Mouse (Mus musculus): ENCODE results near the gene Rpl36al. TPM values are rescaled to one million over a fixed set of nuclear protein-coding genes. Genes with fewer than 3 reads are reported as not detected.

Gene Rpl36al
- 387 TPM for polyA plus RNA-seq (2017; shearing (Covaris generic))

DNA sequence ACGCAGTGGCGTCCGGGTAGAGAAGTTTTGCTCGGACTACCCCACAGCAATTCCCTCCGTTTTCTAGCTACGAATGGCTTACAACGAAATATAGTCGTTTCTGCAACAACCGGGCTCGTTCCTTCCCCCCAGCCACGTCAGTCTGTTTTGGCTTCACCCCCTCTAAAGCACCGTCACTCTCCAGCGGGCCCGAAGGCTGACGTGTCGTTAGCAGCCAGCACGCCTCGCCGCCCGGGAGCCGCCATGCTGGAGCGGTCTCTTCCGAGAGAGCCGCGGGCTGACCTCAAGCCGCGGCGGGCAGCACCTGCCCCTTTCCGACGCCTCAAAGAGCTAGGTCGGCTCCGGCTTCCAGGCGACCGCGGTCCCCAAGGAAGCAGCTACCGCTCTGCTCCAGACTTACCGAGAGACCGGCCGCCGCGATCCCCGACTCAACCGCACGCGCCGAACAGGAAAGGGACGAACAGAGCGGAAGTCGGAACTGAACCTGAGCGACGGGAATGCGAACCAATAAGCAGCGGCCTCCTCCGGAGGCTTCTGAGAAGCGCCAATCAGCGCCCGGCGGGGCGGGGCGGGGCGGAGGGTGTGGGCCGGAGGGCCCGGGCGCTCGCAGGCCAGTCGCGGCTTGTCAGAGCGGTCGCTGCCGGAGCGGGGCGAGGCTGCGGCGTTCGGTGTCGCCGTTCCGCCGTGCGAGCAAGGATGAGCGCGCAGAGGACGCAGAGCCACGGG, at the start of gene Rpl36al, which contains the start of gene Mgat2:
TSS of gene Rpl36al (minus strand) at position 501 of the 726 bp plus-strand sequence.
TSS of gene Mgat2 (plus strand) at position 575 of the 726 bp plus-strand sequence.

DNA sequence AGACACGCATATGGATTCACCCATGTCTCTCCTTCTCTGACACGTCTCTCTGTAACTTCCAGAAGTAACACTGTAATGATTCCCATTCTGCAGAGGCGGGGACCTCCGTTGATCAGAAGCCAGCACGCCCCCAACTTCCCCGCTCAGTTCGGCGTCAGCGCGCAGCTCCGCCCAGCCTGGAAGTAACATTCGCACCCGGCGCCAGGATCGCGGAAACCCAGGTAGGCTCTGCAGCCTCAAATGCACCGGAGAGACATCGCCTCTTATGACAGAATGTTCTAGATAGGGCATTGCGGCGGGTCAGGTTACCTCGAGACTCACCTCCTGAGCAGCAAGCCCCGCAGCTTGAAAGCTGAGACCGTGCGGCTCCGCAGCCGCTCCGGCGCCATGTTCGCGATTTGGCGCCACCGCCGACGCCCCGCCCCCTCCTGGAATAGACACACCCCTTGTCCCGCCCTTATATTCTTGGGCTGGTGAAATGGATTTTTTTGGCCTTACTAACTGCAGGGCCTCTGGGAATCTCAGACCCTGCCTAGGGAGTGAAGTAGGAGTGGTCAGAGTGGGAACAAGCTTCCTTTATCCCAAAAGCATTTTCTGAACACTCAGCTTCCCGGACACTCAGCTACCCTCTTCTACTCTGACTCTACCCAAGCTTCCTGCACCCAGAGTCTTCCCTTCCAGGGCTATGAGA, 44.0 kb upstream of the Rpl36al start, which contains the start of gene Pole2:
TSS of gene Pole2 (minus strand) at position 420 of the 691 bp plus-strand sequence.

DNA sequence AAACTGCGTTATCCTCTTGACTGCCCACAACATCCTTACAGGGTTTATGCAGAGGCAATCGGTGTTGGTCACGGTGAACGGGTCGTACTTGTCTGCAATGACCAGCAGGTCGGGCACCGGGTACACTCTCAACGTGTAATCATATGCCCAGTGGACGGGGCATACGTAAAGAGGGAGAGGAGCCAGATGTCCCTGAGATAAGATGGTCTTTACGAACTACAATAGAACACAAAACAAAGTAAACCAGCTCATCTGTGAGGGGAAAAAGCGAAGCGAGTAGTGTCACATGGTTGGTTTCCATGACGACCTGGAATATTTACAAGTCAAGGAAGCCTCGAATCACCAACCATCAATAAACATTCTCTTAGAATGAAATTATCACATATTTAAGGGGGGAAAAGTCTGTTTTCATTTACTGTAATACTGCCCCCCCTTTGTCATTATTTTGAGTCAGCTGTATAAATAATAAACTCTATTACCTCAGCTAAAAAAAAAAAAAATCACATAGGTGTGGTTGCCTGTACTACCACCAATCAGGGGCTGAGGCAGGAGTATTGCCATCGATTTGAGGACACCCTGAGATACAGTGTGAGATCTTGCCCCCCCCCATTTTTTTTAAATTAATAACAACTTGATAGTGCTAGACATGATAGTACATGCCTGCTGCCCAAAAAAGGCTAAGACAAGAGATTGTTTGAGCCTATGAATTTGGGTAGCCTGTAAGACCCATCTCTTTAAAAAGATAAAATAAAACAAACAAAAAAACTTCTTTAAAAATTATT, 20.4 kb upstream of the Rpl36al start, which contains the start of gene Gm49384:
TSS of gene Gm49384 (minus strand) at position 216 of the 782 bp plus-strand sequence.

DNA sequence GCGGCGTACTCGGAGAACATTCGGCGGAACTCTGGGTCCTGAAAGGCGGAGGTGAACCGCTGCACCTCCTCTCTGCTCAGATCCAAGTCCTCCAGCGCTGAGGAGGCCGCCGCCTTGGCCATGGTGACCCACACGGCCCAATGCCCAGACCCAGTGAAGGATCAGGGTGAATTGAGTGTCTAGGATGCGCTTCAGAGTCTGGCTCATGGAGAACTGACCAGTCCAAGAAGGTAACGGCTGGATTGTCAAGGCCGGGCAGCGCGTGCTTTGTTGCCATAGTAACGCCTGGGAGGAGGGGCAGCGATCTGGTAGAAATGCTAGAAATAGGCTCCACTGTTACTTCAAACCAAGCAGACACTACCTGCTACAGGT, 14.3 kb upstream of the Rpl36al start, which contains the start of gene Dnaaf2:
TSS of gene Dnaaf2 (minus strand) at position 266 of the 372 bp plus-strand sequence.

DNA sequence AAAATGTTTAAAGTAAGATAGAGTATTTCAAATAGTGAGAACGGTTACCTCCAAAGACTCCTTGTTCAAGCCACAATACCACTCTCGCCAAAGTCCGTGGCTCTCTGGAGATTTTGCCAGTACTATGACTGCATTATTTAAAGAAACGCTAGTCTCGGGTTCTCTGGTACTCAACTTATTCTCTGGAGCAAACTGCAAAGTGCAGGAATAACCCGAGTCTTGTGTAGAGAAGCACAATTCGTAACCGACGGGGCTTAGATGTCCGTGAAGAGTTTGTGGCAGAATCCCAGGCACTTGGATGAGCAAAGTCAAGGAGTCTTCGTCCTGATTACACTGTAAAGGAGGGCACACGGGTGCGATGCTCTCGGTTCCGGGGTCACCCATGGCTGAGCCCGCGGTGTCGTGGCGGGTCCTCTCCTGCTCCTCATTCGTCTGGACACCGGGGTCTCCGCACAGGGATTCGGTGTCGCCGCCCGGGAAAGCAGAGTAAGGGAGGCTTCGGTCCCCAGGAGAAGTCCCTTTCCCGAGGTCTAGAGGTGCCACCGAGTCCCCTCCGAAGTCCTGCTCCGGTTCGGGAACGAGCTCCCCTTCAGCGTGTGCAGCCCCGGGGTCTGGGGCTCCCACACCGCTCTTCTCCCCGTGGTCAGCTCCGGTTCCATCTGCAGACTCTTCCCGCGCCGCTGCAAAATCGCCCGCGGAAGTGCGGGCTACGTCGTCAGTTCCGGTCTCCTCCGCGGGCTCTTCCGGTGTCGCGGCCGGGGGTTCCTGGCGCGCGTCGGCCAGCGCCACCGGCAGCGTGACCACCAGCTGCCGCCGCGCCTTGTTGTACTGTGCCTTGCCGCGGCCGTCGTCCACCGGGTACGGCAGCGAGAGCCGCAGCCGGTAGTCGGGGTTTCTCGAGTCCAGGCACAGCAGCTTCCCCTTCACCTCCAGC, 12.8 kb upstream of the Rpl36al start, which contains the start of gene Gm49383:
TSS of gene Gm49383 (minus strand) at position 661 of the 934 bp plus-strand sequence.

DNA sequence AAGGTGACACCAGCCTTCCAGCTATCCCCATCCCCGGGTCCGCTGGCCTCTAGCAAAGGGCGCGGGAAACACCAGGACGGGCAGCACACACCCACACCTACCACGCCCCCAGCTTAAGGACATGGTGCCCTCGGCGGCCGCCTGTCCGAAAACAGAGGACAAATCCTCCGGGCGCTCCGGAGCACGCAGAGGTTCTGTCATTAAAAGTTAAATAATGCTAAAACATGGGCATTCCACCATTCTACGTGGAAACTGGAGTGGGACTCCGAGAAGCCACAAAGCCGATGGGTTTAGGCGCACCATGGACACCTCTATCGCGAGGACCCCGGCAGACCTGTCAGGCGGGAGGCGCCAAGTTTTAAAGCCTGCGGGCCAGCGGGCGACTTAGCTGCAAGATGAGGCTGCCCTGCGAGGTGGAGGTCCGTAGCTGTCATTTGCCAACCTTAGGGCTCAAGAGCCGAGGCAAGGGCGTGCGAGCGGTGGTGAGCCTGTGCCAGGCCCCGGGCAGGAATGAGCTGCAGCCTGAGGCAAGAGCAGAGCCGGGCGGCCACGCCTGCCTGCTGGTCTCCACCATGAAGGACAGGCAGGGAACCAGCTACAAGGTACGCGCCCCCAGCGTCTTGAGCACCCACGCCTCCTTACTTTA, 15.3 kb downstream of the Rpl36al start, which contains the start of gene Lrr1:
TSS of gene Lrr1 (plus strand) at position 354 of the 646 bp plus-strand sequence.

DNA sequence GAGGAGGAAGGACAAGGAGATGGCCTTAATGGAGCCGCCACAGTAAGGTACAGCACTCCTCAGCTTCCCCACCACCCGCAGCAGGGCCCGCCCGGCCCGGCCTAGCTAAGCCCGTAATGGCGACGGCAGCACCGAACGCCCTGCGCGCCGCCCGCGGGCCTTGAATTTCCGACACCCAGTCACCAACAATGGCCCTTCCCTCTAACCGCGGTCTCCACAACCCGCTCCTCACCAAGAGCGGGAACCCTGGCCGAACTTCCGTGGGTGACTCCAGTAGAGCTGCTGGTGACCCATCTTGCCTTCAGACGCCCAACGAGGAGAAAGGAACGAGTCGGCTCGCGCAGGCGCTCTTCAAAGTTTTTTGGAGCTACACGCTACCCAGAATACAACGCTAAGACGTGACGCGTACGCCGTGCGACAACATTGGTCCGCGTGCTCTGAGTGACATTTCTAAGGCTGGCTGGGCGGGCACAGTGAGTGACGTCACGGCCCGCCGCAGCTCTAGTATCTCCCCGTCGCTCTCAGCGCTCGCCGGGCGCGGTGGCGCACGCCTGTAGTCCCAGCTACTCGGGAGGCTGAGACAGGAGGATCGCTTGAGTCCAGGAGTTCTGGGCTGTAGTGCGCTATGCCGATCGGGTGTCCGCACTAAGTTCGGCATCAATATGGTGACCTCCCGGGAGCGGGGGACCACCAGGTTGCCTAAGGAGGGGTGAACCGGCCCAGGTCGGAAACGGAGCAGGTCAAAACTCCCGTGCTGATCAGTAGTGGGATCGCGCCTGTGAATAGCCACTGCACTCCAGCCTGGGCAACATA, 24.9 kb downstream of the Rpl36al start, which contains the start of gene Rps29:
TSS of gene Rps29 (minus strand) at position 422 of the 813 bp plus-strand sequence.

Other genes starting within 250 kb of the Rpl36al start
- gene Rps29, start 24.9 kb downstream of the Rpl36al start, polyA plus RNA-seq (2017; shearing (Covaris generic)) = 1,962 TPM
- 0.73 TPM for gene Lrr1, start 15.3 kb downstream of the Rpl36al start, polyA plus RNA-seq (2017; shearing (Covaris generic))
- gene Mgat2, start 74 bp upstream of the Rpl36al start, polyA plus RNA-seq (2017; shearing (Covaris generic)) = 79.7 TPM
- gene Gm49383, start 13.0 kb upstream of the Rpl36al start, polyA plus RNA-seq (2017; shearing (Covaris generic)) = 15.1 TPM
- gene Dnaaf2, start 14.3 kb upstream of the Rpl36al start, polyA plus RNA-seq (2017; shearing (Covaris generic)) = 8.3 TPM
- gene Gm49384, start 20.2 kb upstream of the Rpl36al start, polyA plus RNA-seq (2017; shearing (Covaris generic)) = 17.8 TPM
- gene Pole2, start 44.1 kb upstream of the Rpl36al start, polyA plus RNA-seq (2017; shearing (Covaris generic)) = 8.8 TPM
- gene Klhdc1, start 57.1 kb upstream of the Rpl36al start, polyA plus RNA-seq (2017; shearing (Covaris generic)) = 40.0 TPM
- gene Klhdc2, start 112.6 kb upstream of the Rpl36al start, polyA plus RNA-seq (2017; shearing (Covaris generic)) = 59.0 TPM
- gene Nemf, start 173.1 kb upstream of the Rpl36al start, polyA plus RNA-seq (2017; shearing (Covaris generic)) = 123 TPM
- gene Arf6, start 188.1 kb upstream of the Rpl36al start, polyA plus RNA-seq (2017; shearing (Covaris generic)) = 343 TPM
- 6.1 TPM for gene Gm9887, start 188.4 kb upstream of the Rpl36al start, polyA plus RNA-seq (2017; shearing (Covaris generic))